Mouse (Mus musculus) heart, postnatal 0 days (tissue): Measurements from ENCODE around the gene Nme3.

ENCODE experiments used
- CTCF ChIP-seq: IDR thresholded peaks from 2 replicates; pipeline ENCODE4 v1.5.1; 2016; ENCODE audit warnings: antibody characterized with exemption, control low read depth, low read depth
- EP300 ChIP-seq: IDR thresholded peaks from 2 replicates; pipeline ENCODE4 v1.6.1; 2016; ENCODE audit warnings: antibody characterized with exemption, low read depth

DNA sequence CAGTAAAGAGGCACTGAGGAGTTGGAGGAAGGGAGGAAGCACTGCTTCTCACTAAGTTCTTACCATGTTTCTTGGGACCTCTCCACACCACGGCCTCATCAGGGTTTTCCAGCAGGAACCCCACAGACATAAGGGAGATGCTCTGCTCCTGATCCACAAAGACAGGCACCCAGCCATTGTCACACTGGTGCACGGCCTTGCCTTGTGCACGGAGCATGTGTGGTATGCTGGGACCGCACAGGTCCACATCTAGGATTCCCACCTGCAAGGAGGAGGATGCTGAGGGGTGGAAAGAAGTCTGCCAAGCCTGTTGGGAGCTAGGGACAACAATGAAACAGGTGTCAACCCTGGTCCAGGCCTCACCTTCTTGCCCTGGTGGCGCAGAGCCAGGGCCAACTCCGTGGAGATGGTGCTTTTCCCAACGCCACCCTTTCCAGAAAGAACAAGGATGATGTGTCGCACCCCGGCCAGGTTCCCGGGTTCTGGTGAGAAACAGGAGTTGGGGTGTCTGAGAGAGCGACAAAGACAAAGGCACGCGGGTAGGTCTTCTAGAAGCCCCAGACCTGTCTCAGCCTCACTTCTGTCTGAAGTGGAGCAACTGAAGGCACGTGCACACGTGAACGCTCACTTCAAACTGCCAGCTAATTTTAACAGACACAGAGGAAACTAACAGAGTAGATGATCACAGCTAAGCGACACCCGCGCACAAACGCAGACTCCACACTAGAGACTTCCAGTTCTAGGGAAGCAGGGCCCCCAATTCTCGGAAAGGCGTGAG, 10.8 kb upstream of the Nme3 start:
- TF ChIP-seq CTCF = no peak
- no peak for TF ChIP-seq EP300
